Mouse (Mus musculus): Measurements from ENCODE around the gene Ak1.

- TF ChIP-seq CTCF (IDR thresholded peaks at IDR 0.05; ENCODE audit: low read depth) (no peak), EP300 (IDR thresholded peaks at IDR 0.05; ENCODE audit: low read depth) (no peak)
These were observed 24.3 kb upstream of the Ak1 start for GRCm38 (mm10) chr2:32597248-32597647.

All from heart, postnatal 0 days (tissue).